Mouse (Mus musculus) limb, embryonic 15.5 days (tissue): ENCODE data around the gene Samd14. TPM values are rescaled to one million over a fixed set of nuclear protein-coding genes. Genes with fewer than 3 reads are reported as not detected.

Experiments
- ATAC-seq: fragments of 200-750 bp; cut with Nextera tagmentation; 2 replicates; pipeline ENCODE4 v1.8.0; 2017; ENCODE audit warnings: low read depth, moderate TSS enrichment; ENCODE audit not compliant: insufficient number of reproducible peaks, low FRiP score, low TSS enrichment
- H3K27ac ChIP-seq: fragments of 300-500 bp; sonication (generic); 2 replicates; pipeline ENCODE4 v1.5.1; 2015; ENCODE audit warnings: moderate library complexity, mild to moderate bottlenecking, inconsistent platforms
- H3K27me3 ChIP-seq: fragments of 300-500 bp; sonication (generic); 2 replicates; pipeline ENCODE4 v1.6.1; 2015; ENCODE audit warnings: inconsistent platforms
- H3K36me3 ChIP-seq: fragments of 300-500 bp; sonication (generic); 2 replicates; pipeline ENCODE4 v1.6.1; 2015; ENCODE audit warnings: inconsistent platforms
- H3K4me1 ChIP-seq: fragments of 300-500 bp; sonication (generic); 2 replicates; pipeline ENCODE4 v1.6.1; 2015; ENCODE audit warnings: inconsistent platforms
- H3K4me2 ChIP-seq: fragments of 300-500 bp; sonication (generic); 2 replicates; pipeline ENCODE4 v1.6.1; 2015; ENCODE audit warnings: mild to moderate bottlenecking, inconsistent platforms
- H3K4me3 ChIP-seq: fragments of 300-500 bp; sonication (generic); 2 replicates; pipeline ENCODE4 v1.5.1; 2015; ENCODE audit warnings: mild to moderate bottlenecking, inconsistent platforms
- H3K9ac ChIP-seq: fragments of 300-500 bp; sonication (generic); 2 replicates; pipeline ENCODE4 v1.6.1; 2015; ENCODE audit warnings: inconsistent platforms
- H3K9me3 ChIP-seq: fragments of 300-500 bp; sonication (generic); 2 replicates; pipeline ENCODE4 v1.6.1; 2016; ENCODE audit warnings: inconsistent platforms
- WGBS: fragments of 180-500 bp; shearing (Covaris S2); methylation state at CpG from one replicate; pipeline ENCODE4 v1.1.7; 2015; 5-methylcytosine and 5-hydroxymethylcytosine counted together
- polyA plus RNA-seq: library from polyadenylated mRNA; unstranded; fragments of >200 nt; fragmentation: Nextera tagmentation; extraction: Ambion mirVana; gene quantifications from 2 replicates; pipeline ENCODE4 v1.2.1, GENCODE M21; 2015

The Samd14 gene
- polyA plus RNA-seq, 1 experiment from 2014 or later, result 25.1 TPM

- WGBS, result 45% methylated on average over 9 of the region's 9 CpGs
- H3K4me3 ChIP-seq, result peak overlapping the region; percentile 30
- H3K4me2 ChIP-seq, result peak overlapping the region; percentile 44
- no peak for ATAC-seq
- no peaks in the 10 kb centered on the region for H3K36me3 ChIP-seq
- no peak overlapping the region for H3K27ac ChIP-seq
- no peaks in the 10 kb centered on the region for H3K9me3 ChIP-seq
- peaks cover 11% of the 10 kb centered on the region for H3K4me1 ChIP-seq
- H3K27me3 ChIP-seq, result no peaks in the 10 kb centered on the region
- H3K9ac ChIP-seq, result no peak overlapping the region
Measured at GRCm38 (mm10) chr11:94978178-94978915, 31.3 kb upstream of the Samd14 start.

- Histone ChIP-seq H3K27me3 (no peaks in the 10 kb centered on the region), H3K9me3 (no peaks in the 10 kb centered on the region), H3K4me1 (peaks cover 11% of the 10 kb centered on the region), H3K4me3 (peak overlapping the region; percentile 30), H3K27ac (no peak overlapping the region), H3K4me2 (peak overlapping the region; percentile 44), H3K9ac (no peak overlapping the region), H3K36me3 (no peaks in the 10 kb centered on the region)
- peak; percentile 86 for ATAC-seq
- WGBS, result under 1% methylated on average over 20 of the region's 20 CpGs
Measured at GRCm38 (mm10) chr11:94978947-94979346, 30.7 kb upstream of the Samd14 start.

GRCm38 (mm10) chr11:94979462-94980179, 30.1 kb upstream of the Samd14 start:
- ATAC-seq, result no peak
- WGBS, result 81% methylated on average over 11 of the region's 11 CpGs
- peak overlapping the region; percentile 30 for H3K4me3 ChIP-seq

GRCm38 (mm10) chr11:94985140-94985539, 24.5 kb upstream of the Samd14 start:
- 39% methylated on average over 1 of the region's 1 CpGs for WGBS
- Histone ChIP-seq H3K9me3 (no peaks in the 10 kb centered on the region), H3K27ac (no peak overlapping the region), H3K4me1 (peaks cover 28% of the 10 kb centered on the region), H3K4me3 (no peak overlapping the region), H3K4me2 (no peak overlapping the region), H3K36me3 (no peaks in the 10 kb centered on the region), H3K27me3 (no peaks in the 10 kb centered on the region), H3K9ac (no peak overlapping the region)
- ATAC-seq, result no peak

More at GRCm38 (mm10) chr11:94979462-94980179, 30.1 kb upstream of the Samd14 start:
- peaks cover 11% of the 10 kb centered on the region for H3K4me1 ChIP-seq
- H3K36me3 ChIP-seq, result no peaks in the 10 kb centered on the region
- H3K27me3 ChIP-seq, result no peaks in the 10 kb centered on the region
- no peak overlapping the region for H3K9ac ChIP-seq
- H3K27ac ChIP-seq, result no peak overlapping the region
- no peak overlapping the region; the same call in 1 of the 2 replicates for H3K4me2 ChIP-seq
- H3K9me3 ChIP-seq, result no peaks in the 10 kb centered on the region

- Histone ChIP-seq H3K4me2 (no peak overlapping the region), H3K27me3 (no peaks in the 10 kb centered on the region), H3K9me3 (no peaks in the 10 kb centered on the region), H3K4me1 (peaks cover 33% of the 10 kb centered on the region), H3K27ac (no peak overlapping the region), H3K4me3 (no peak overlapping the region), H3K9ac (no peak overlapping the region), H3K36me3 (no peaks in the 10 kb centered on the region)
- no peak for ATAC-seq
- WGBS, result 72% methylated on average over 5 of the region's 5 CpGs
Measured at GRCm38 (mm10) chr11:94985822-94986221, 23.9 kb upstream of the Samd14 start.

- no peaks in the 10 kb centered on the region for H3K9me3 ChIP-seq
- no peak overlapping the region for H3K27ac ChIP-seq
- WGBS, result 60% methylated on average over 2 of the region's 2 CpGs
- H3K4me1 ChIP-seq, result peaks cover 33% of the 10 kb centered on the region
- H3K27me3 ChIP-seq, result no peaks in the 10 kb centered on the region
- no peak for ATAC-seq
- no peak overlapping the region for H3K4me2 ChIP-seq
- H3K4me3 ChIP-seq, result no peak overlapping the region
- H3K9ac ChIP-seq, result no peak overlapping the region
- H3K36me3 ChIP-seq, result no peaks in the 10 kb centered on the region
Measured at GRCm38 (mm10) chr11:94986435-94986834, 23.2 kb upstream of the Samd14 start.

GRCm38 (mm10) chr11:94987341-94987740, 22.3 kb upstream of the Samd14 start:
- Histone ChIP-seq H3K4me2 (no peak overlapping the region), H3K4me1 (peaks cover 40% of the 10 kb centered on the region), H3K27ac (no peak overlapping the region), H3K9ac (no peak overlapping the region), H3K27me3 (no peaks in the 10 kb centered on the region), H3K36me3 (no peaks in the 10 kb centered on the region), H3K9me3 (no peaks in the 10 kb centered on the region), H3K4me3 (no peak overlapping the region)
- WGBS, result 55% methylated on average over 6 of the region's 6 CpGs
- no peak for ATAC-seq

- Histone ChIP-seq H3K4me3 (no peak overlapping the region), H3K36me3 (no peaks in the 10 kb centered on the region), H3K27ac (no peak overlapping the region), H3K4me2 (no peak overlapping the region), H3K27me3 (no peaks in the 10 kb centered on the region), H3K9ac (no peak overlapping the region), H3K9me3 (no peaks in the 10 kb centered on the region), H3K4me1 (peaks cover 46% of the 10 kb centered on the region)
- no peak for ATAC-seq
- 62% methylated on average over 8 of the region's 8 CpGs for WGBS
Measured at GRCm38 (mm10) chr11:94987851-94988250, 21.8 kb upstream of the Samd14 start.

GRCm38 (mm10) chr11:94988780-94989561, 20.7 kb upstream of the Samd14 start:
- WGBS, result 13% methylated on average over 10 of the region's 10 CpGs
- H3K4me2 ChIP-seq, result peak overlapping the region; percentile 93
- H3K27ac ChIP-seq, result peak overlapping the region; percentile 94
- H3K27me3 ChIP-seq, result no peaks in the 10 kb centered on the region
- peaks cover 57% of the 10 kb centered on the region for H3K4me1 ChIP-seq
- H3K9ac ChIP-seq, result peak overlapping the region; percentile 28; the same call in 1 of the 2 replicates
- no peaks in the 10 kb centered on the region for H3K36me3 ChIP-seq
- ATAC-seq, result no peak
- H3K4me3 ChIP-seq, result peak overlapping the region; percentile 84
- no peaks in the 10 kb centered on the region for H3K9me3 ChIP-seq

GRCm38 (mm10) chr11:94989562-94990017, 20.1 kb upstream of the Samd14 start:
- no peaks in the 10 kb centered on the region for H3K27me3 ChIP-seq
- H3K4me3 ChIP-seq, result peak overlapping the region; percentile 84
- 0 out of 2 replicates have a peak, but pooled peaks cover 1% of the 10 kb centered on the region for H3K36me3 ChIP-seq
- H3K4me2 ChIP-seq, result peak overlapping the region; percentile 93
- WGBS, result under 1% methylated on average over 12 of the region's 12 CpGs
- peak; percentile 75 for ATAC-seq
- peaks cover 63% of the 10 kb centered on the region for H3K4me1 ChIP-seq
- H3K9me3 ChIP-seq, result no peaks in the 10 kb centered on the region
- H3K9ac ChIP-seq, result peak overlapping the region; percentile 28; the same call in 1 of the 2 replicates
- peak overlapping the region; percentile 94 for H3K27ac ChIP-seq

- peak overlapping the region; percentile 82; the same call in 1 of the 2 replicates for H3K9ac ChIP-seq
- peaks cover 69% of the 10 kb centered on the region for H3K4me1 ChIP-seq
- H3K9me3 ChIP-seq, result no peaks in the 10 kb centered on the region
- H3K4me3 ChIP-seq, result peak overlapping the region; percentile 84
- no peaks in the 10 kb centered on the region for H3K27me3 ChIP-seq
- H3K4me2 ChIP-seq, result peak overlapping the region; percentile 93
- H3K36me3 ChIP-seq, result 0 out of 2 replicates have a peak, but pooled peaks cover 5% of the 10 kb centered on the region
- ATAC-seq, result no peak
- peak overlapping the region; percentile 94 for H3K27ac ChIP-seq
- 40% methylated on average over 6 of the region's 6 CpGs for WGBS
Measured at GRCm38 (mm10) chr11:94990102-94990748, 19.5 kb upstream of the Samd14 start.
